Mouse (Mus musculus): ENCODE data around the gene Satb2. TPM values are rescaled to one million over a fixed set of nuclear protein-coding genes. Genes with fewer than 3 reads are reported as not detected.

Satb2 gene
- polyA plus RNA-seq, 1 experiment from 2014 or later, result 0.27 TPM

- Histone ChIP-seq H3K4me2 (no peak overlapping the region), H3K27ac (ENCODE audit: low read depth, low read length) (no peak overlapping the region), H3K9ac (ENCODE audit: low read depth, low read length) (no peak overlapping the region), H3K27me3 (replicated peaks; ENCODE audit: control insufficient read depth, insufficient read depth, low read length) (no peaks in the 10 kb centered on the region), H3K4me3 (ENCODE audit: low read depth, low read length) (no peak overlapping the region), H3K9me3 (ENCODE audit: control insufficient read depth, low read length) (no peaks in the 10 kb centered on the region), H3K36me3 (ENCODE audit: control insufficient read depth, insufficient read depth, low read length) (no peaks in the 10 kb centered on the region), H3K4me1 (replicated peaks; ENCODE audit: control insufficient read depth, insufficient read depth, low read length) (no peaks in the 10 kb centered on the region)
- DNase-seq (ENCODE audit: low spot score) (no peak), ATAC-seq (replicated peaks; ENCODE audit: low FRiP score) (no peak)
- 67% methylated on average over 1 of the region's 1 CpGs for WGBS
Observed at GRCm38 (mm10) chr1:56764205-56764604, 214.2 kb downstream of the Satb2 start.

GRCm38 (mm10) chr1:56761512-56761911 is 216.9 kb downstream of the Satb2 start:
- WGBS, result 89% methylated on average over 1 of the region's 1 CpGs
- no peaks in the 10 kb centered on the region for H3K27me3 ChIP-seq (replicated peaks; ENCODE audit: control insufficient read depth, insufficient read depth, low read length)
- no peaks in the 10 kb centered on the region for H3K36me3 ChIP-seq (ENCODE audit: control insufficient read depth, insufficient read depth, low read length)
- DNase-seq (ENCODE audit: low spot score), result no peak
- no peak overlapping the region for H3K27ac ChIP-seq (ENCODE audit: low read depth, low read length)
- H3K9ac ChIP-seq (ENCODE audit: low read depth, low read length), result no peak overlapping the region
- H3K9me3 ChIP-seq (ENCODE audit: control insufficient read depth, low read length), result no peaks in the 10 kb centered on the region
- H3K4me3 ChIP-seq (ENCODE audit: low read depth, low read length), result no peak overlapping the region
- no peaks in the 10 kb centered on the region for H3K4me1 ChIP-seq (replicated peaks; ENCODE audit: control insufficient read depth, insufficient read depth, low read length)
- no peak for ATAC-seq (replicated peaks; ENCODE audit: low FRiP score)
- H3K4me2 ChIP-seq, result no peak overlapping the region

DNA sequence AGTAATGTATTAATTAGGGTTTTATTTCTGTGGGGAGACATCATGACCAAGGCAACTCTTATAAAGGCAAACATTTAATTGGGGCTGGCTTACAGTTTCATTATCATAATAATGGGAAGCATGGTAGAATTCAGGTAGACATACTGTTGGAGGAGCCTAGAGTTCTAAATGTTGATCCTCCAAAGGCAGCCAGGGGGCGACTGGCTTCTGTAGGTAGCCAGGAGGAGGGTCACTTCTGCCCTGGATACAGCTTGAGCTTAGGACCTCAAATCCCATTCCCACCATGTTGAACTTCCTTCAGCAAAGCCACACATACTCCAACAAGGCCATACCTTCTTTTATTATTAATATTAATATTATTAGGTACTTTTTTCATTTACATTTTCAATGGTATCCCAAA is 225.2 kb downstream of the Satb2 start:
- Histone ChIP-seq H3K36me3 (ENCODE audit: control insufficient read depth, insufficient read depth, low read length) (no peaks in the 10 kb centered on the region), H3K4me1 (replicated peaks; ENCODE audit: control insufficient read depth, insufficient read depth, low read length) (no peaks in the 10 kb centered on the region), H3K9ac (ENCODE audit: low read depth, low read length) (no peak overlapping the region), H3K4me3 (ENCODE audit: low read depth, low read length) (no peak overlapping the region), H3K27me3 (replicated peaks; ENCODE audit: control insufficient read depth, insufficient read depth, low read length) (no peaks in the 10 kb centered on the region), H3K4me2 (no peak overlapping the region), H3K27ac (ENCODE audit: low read depth, low read length) (no peak overlapping the region), H3K9me3 (ENCODE audit: control insufficient read depth, low read length) (no peaks in the 10 kb centered on the region)
- DNase-seq (ENCODE audit: low spot score) (no peak), ATAC-seq (replicated peaks; ENCODE audit: low FRiP score) (no peak)
- WGBS, result 26% methylated on average over 1 of the region's 1 CpGs

DNA sequence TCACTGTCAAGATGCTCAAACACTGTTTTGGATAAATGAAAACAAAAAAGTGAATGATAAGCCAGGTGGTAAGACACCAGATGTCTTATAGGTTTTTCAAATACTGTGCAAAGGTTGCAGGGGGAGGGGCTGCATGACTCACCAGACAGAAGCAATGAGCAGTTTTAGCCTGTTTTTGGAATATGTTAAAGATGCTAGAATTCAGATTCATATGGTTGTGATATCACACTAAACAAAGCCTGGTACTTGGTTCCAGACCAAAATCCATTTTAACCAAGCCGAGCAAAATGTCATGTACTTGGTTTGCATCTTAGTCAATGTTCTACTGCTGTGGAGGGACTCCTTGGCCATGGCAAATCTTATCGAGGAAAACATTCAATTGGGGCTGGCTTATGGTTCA is 227.8 kb downstream of the Satb2 start:
- Histone ChIP-seq H3K36me3 (ENCODE audit: control insufficient read depth, insufficient read depth, low read length) (no peaks in the 10 kb centered on the region), H3K4me1 (replicated peaks; ENCODE audit: control insufficient read depth, insufficient read depth, low read length) (no peaks in the 10 kb centered on the region), H3K4me3 (ENCODE audit: low read depth, low read length) (no peak overlapping the region), H3K4me2 (no peak overlapping the region), H3K27ac (ENCODE audit: low read depth, low read length) (no peak overlapping the region), H3K27me3 (replicated peaks; ENCODE audit: control insufficient read depth, insufficient read depth, low read length) (no peaks in the 10 kb centered on the region), H3K9ac (ENCODE audit: low read depth, low read length) (no peak overlapping the region), H3K9me3 (ENCODE audit: control insufficient read depth, low read length) (no peaks in the 10 kb centered on the region)
- DNase-seq (ENCODE audit: low spot score) (no peak), ATAC-seq (replicated peaks; ENCODE audit: low FRiP score) (no peak)
- WGBS, result 76% methylated on average over 2 of the region's 2 CpGs

GRCm38 (mm10) chr1:56749629-56750311 is 228.7 kb downstream of the Satb2 start:
- 81% methylated on average over 16 of the region's 16 CpGs for WGBS
- Histone ChIP-seq H3K27ac (ENCODE audit: low read depth, low read length) (no peak overlapping the region), H3K4me1 (replicated peaks; ENCODE audit: control insufficient read depth, insufficient read depth, low read length) (no peaks in the 10 kb centered on the region), H3K9me3 (ENCODE audit: control insufficient read depth, low read length) (no peaks in the 10 kb centered on the region), H3K36me3 (ENCODE audit: control insufficient read depth, insufficient read depth, low read length) (no peaks in the 10 kb centered on the region), H3K9ac (ENCODE audit: low read depth, low read length) (no peak overlapping the region), H3K27me3 (replicated peaks; ENCODE audit: control insufficient read depth, insufficient read depth, low read length) (no peaks in the 10 kb centered on the region), H3K4me3 (ENCODE audit: low read depth, low read length) (no peak overlapping the region), H3K4me2 (no peak overlapping the region)
- ATAC-seq (replicated peaks; ENCODE audit: low FRiP score), result no peak
- DNase-seq (ENCODE audit: low spot score), result no peak

- Histone ChIP-seq H3K4me2 (no peak overlapping the region), H3K9ac (ENCODE audit: low read depth, low read length) (no peak overlapping the region), H3K4me1 (replicated peaks; ENCODE audit: control insufficient read depth, insufficient read depth, low read length) (no peaks in the 10 kb centered on the region), H3K4me3 (ENCODE audit: low read depth, low read length) (no peak overlapping the region), H3K27me3 (replicated peaks; ENCODE audit: control insufficient read depth, insufficient read depth, low read length) (no peaks in the 10 kb centered on the region), H3K36me3 (ENCODE audit: control insufficient read depth, insufficient read depth, low read length) (no peaks in the 10 kb centered on the region), H3K9me3 (ENCODE audit: control insufficient read depth, low read length) (no peaks in the 10 kb centered on the region), H3K27ac (ENCODE audit: low read depth, low read length) (no peak overlapping the region)
- DNase-seq (ENCODE audit: low spot score), result no peak
- no peak for ATAC-seq (replicated peaks; ENCODE audit: low FRiP score)
- WGBS, result 83% methylated on average over 11 of the region's 11 CpGs
Observed at GRCm38 (mm10) chr1:56748876-56749493, 229.5 kb downstream of the Satb2 start.

Small RNA genes lying within 50 kb of the gene (microRNA-seq; reads per million reads assigned to microRNA genes)
- gene Gm23943 (ENCODE audit: borderline number of aligned reads), result not detected

Data from liver, embryonic 11.5 days (tissue).